Mouse (Mus musculus) kidney, adult 2 months (tissue): Measurements from ENCODE around the gene Agmat.

Experiments
- CTCF ChIP-seq: fragments of 200-500 bp; conservative IDR thresholded peaks from 2 replicates; pipeline ENCODE4 v1.5.1; 2011; ENCODE audit warnings: low read depth, mild to moderate bottlenecking, control low read depth, low read length, moderate library complexity, mixed read lengths; ENCODE audit not compliant: insufficient read depth, insufficient read length
- POLR2A ChIP-seq: fragments of 200-500 bp; IDR thresholded peaks from one replicate; pipeline ENCODE4 v1.6.1; 2011; ENCODE audit warnings: low read depth, low read length, control low read depth

GRCm38 (mm10) chr4:141742381-141742780 lies 4.1 kb upstream of the Agmat start:
- TF ChIP-seq POLR2A (no peak), CTCF (no peak)
